Mouse (Mus musculus) spleen, adult 10 weeks (tissue): Measurements from ENCODE around the gene Timm13. TPM values are rescaled to one million over a fixed set of nuclear protein-coding genes. Genes with fewer than 3 reads are reported as not detected.

Source experiments
- polyA plus RNA-seq: library from polyadenylated mRNA; stranded (reverse); fragments of 350-450 nt; fragmentation: Illumina TruSeq; extraction: RNeasy Lipid Tissue Mini Kit (QIAGEN cat#74804); gene quantifications from one replicate; pipeline ENCODE4 v1.2.3, GENCODE M21; 2015; ENCODE audit warnings: low replicate concordance; ENCODE audit not compliant: insufficient read depth

Timm13 gene
- 5.7 TPM for polyA plus RNA-seq

GRCm38 (mm10) chr10:80900318-80901247, at the start of gene Timm13:
TSS of gene Timm13 (minus strand) at chr10:80900969.

GRCm38 (mm10) chr10:80929299-80930226, 28.8 kb upstream of the Timm13 start, which contains the start of gene Gadd45b:
TSS of gene Gadd45b (plus strand) at chr10:80930073.

GRCm38 (mm10) chr10:80917779-80918434, 17.1 kb upstream of the Timm13 start, which contains the start of gene Lmnb2:
TSS of gene Lmnb2 (minus strand) at chr10:80918245.

GRCm38 (mm10) chr10:80871581-80871980, 29.2 kb downstream of the Timm13 start, which contains the start of gene Tmprss9:
TSS of gene Tmprss9 (plus strand) at chr10:80871848.

GRCm38 (mm10) chr10:80854913-80855748, 45.6 kb downstream of the Timm13 start, which contains the start of the genes Lsm7 and Sppl2b:
TSS of gene Lsm7 (minus strand) at chr10:80855209.
TSS of gene Sppl2b (plus strand) at chr10:80855275.

Other genes starting within 250 kb of the Timm13 start
- 4.3 TPM for gene Btbd2, start 243.9 kb downstream of the Timm13 start, polyA plus RNA-seq
- gene Mknk2, start 222.9 kb downstream of the Timm13 start, polyA plus RNA-seq = 81.5 TPM
- gene Mob3a, start 199.0 kb downstream of the Timm13 start, polyA plus RNA-seq = 94.7 TPM
- gene Izumo4, start 198.8 kb downstream of the Timm13 start, polyA plus RNA-seq = 35.5 TPM
- 63.5 TPM for gene Ap3d1, start 158.7 kb downstream of the Timm13 start, polyA plus RNA-seq
- gene Dot1l, start 145.8 kb downstream of the Timm13 start, polyA plus RNA-seq = 12.6 TPM
- 22.7 TPM for gene Sf3a2, start 102.8 kb downstream of the Timm13 start, polyA plus RNA-seq
- gene Plekhj1, start 102.3 kb downstream of the Timm13 start, polyA plus RNA-seq = 70.0 TPM
- not detected for gene Amh, start 95.7 kb downstream of the Timm13 start, polyA plus RNA-seq
- not detected for gene Jsrp1, start 87.5 kb downstream of the Timm13 start, polyA plus RNA-seq
- 388 TPM for gene Oaz1, start 74.3 kb downstream of the Timm13 start, polyA plus RNA-seq
- gene Lingo3, start 56.9 kb downstream of the Timm13 start, polyA plus RNA-seq = not detected
- gene Lsm7, start 45.8 kb downstream of the Timm13 start, polyA plus RNA-seq = 34.9 TPM
- gene Sppl2b, start 45.7 kb downstream of the Timm13 start, polyA plus RNA-seq = 7.5 TPM
- gene Tmprss9, start 29.1 kb downstream of the Timm13 start, polyA plus RNA-seq = not detected
- gene Lmnb2, start 17.3 kb upstream of the Timm13 start, polyA plus RNA-seq = 3.4 TPM
- 15.7 TPM for gene Gadd45b, start 29.1 kb upstream of the Timm13 start, polyA plus RNA-seq
- 1.0 TPM for gene Gng7, start 114.0 kb upstream of the Timm13 start, polyA plus RNA-seq
- gene Diras1, start 124.7 kb upstream of the Timm13 start, polyA plus RNA-seq = not detected
- gene Slc39a3, start 136.5 kb upstream of the Timm13 start, polyA plus RNA-seq = 3.3 TPM
- 21.1 TPM for gene Sgta, start 159.2 kb upstream of the Timm13 start, polyA plus RNA-seq
- gene Thop1, start 169.1 kb upstream of the Timm13 start, polyA plus RNA-seq = 4.1 TPM
- gene Creb3l3, start 197.9 kb upstream of the Timm13 start, polyA plus RNA-seq = not detected
- gene Map2k2, start 204.9 kb upstream of the Timm13 start, polyA plus RNA-seq = 27.7 TPM
- gene Zbtb7a, start 234.3 kb upstream of the Timm13 start, polyA plus RNA-seq = 14.0 TPM